Mouse (Mus musculus) kidney, adult 10 weeks (tissue): ENCODE data around the gene Esrra. TPM values are rescaled to one million over a fixed set of nuclear protein-coding genes. Genes with fewer than 3 reads are reported as not detected.

ENCODE experiments used
- polyA plus RNA-seq: library from polyadenylated mRNA; stranded (reverse); fragments of 350-450 nt; fragmentation: Illumina TruSeq; extraction: RNeasy Lipid Tissue Mini Kit (QIAGEN cat#74804); gene quantifications from one replicate; pipeline ENCODE4 v1.2.3, GENCODE M21; 2014; ENCODE audit warnings: low read depth, low replicate concordance

Gene Esrra
- polyA plus RNA-seq: 2.4 TPM

DNA sequence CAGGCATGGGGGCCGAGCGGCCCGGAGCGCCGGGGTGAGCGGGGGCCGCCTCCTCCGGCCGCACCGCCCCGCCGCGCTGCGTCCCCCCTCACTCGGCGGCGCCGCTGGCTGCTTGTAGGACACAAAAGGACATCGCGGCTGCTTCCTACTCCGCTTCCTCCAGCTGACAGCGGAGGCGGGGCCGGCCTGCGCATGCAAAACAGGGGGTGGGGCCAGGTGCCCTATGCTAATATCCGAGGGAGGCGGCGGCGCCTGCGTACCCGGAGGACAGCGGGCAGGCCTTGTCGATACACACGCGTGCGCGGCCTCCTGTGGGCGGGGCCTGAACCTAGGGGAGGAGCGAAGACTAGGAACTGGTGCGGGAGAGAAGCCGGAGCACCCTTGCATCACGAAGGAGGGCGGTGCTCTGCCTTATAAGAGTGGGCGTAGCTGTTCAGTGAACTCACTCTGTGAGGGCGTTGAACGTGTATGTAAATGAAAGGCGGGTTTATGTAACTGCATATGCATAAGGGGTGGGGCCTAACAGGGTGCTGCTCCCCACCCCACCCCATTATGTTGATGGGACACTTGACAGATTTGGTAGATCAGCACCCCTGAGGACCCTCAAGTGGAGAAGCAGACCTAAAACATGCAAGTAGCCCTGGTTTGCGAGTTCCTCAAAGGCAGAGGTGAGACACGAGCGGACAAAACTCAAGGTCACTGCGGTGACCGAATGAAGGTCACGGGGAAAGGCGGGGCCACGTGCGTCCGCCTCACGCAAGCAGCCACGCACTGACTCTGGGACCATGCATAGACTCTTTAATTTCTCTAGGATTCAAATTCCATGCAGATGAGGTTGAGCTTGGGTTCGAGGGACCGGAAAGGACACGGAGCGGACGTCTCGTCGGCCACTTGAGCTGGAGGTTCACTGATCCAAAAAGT, at the start of gene Esrra:
TSS of gene Esrra (minus strand) at position 167 of the 921 bp plus-strand sequence.

DNA sequence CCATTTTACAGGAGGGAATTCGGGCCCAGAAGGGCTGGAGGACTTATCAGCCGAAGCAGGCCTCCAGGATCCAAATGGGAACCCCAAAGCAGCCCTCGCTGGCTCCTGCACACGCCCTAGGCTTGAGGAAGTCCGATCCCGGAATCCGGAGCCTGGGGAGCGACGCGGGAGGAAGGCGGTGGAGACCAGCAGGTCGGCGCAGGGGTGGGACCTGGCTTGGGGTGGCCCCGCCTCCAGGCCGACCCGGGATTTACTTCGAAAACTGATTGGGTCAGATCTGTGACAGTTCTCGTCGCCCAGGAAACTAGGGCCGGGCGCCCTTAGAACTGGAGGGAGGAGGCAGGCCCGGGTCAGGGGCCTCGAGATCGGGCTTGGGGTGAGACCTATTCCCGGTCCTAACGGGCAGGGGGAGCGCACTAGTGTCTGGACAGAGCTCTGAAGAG, 20.7 kb upstream of the Esrra start, which contains the start of gene Gpr137:
TSS of gene Gpr137 (minus strand) at position 232 of the 443 bp plus-strand sequence.

GRCm38 (mm10) chr19:6941372-6942248, 20.0 kb upstream of the Esrra start, which contains the start of gene Bad:
Gene Bad, plus strand, starts transcription at chr19:6941861.

GRCm38 (mm10) chr19:6934195-6934977, 12.8 kb upstream of the Esrra start, which contains the start of gene Kcnk4:
Gene Kcnk4, minus strand, starts transcription at chr19:6934515.

GRCm38 (mm10) chr19:6925307-6925573, 3.6 kb upstream of the Esrra start, which contains the start of gene Catsperz:
Gene Catsperz, minus strand, starts transcription at chr19:6925380.

GRCm38 (mm10) chr19:6909507-6910289, 11.9 kb downstream of the Esrra start, which contains the start of the genes Trmt112 and Prdx5:
Gene Trmt112, plus strand, starts transcription at chr19:6909698.
Gene Prdx5, minus strand, starts transcription at chr19:6910106.

Other genes starting within 250 kb of the Esrra start
- not detected for gene Rps6ka4, start 81.2 kb downstream of the Esrra start, polyA plus RNA-seq
- not detected for gene Ccdc88b, start 63.6 kb downstream of the Esrra start, polyA plus RNA-seq
- 17.5 TPM for gene Trmt112, start 12.1 kb downstream of the Esrra start, polyA plus RNA-seq
- gene Prdx5, start 11.7 kb downstream of the Esrra start, polyA plus RNA-seq: 192 TPM
- gene Catsperz, start 3.6 kb upstream of the Esrra start, polyA plus RNA-seq: not detected
- gene Kcnk4, start 12.7 kb upstream of the Esrra start, polyA plus RNA-seq: not detected
- 1.1 TPM for gene Bad, start 20.0 kb upstream of the Esrra start, polyA plus RNA-seq
- gene Gpr137, start 20.7 kb upstream of the Esrra start, polyA plus RNA-seq: not detected
- 4.0 TPM for gene Ppp1r14b, start 53.2 kb upstream of the Esrra start, polyA plus RNA-seq
- gene Plcb3, start 54.7 kb upstream of the Esrra start, polyA plus RNA-seq: 1.8 TPM
- gene Fkbp2, start 58.7 kb upstream of the Esrra start, polyA plus RNA-seq: 13.6 TPM
- gene Vegfb, start 65.8 kb upstream of the Esrra start, polyA plus RNA-seq: 10.3 TPM
- gene Dnajc4, start 70.8 kb upstream of the Esrra start, polyA plus RNA-seq: not detected
- not detected for gene Nudt22, start 74.3 kb upstream of the Esrra start, polyA plus RNA-seq
- gene Trpt1, start 74.3 kb upstream of the Esrra start, polyA plus RNA-seq: not detected
- not detected for gene Fermt3, start 97.7 kb upstream of the Esrra start, polyA plus RNA-seq
- 47.9 TPM for gene Stip1, start 118.2 kb upstream of the Esrra start, polyA plus RNA-seq
- gene Macrod1, start 135.0 kb upstream of the Esrra start, polyA plus RNA-seq: 3.9 TPM
- gene Flrt1, start 183.9 kb upstream of the Esrra start, polyA plus RNA-seq: 5.8 TPM